Mouse (Mus musculus) heart, postnatal 10 days (tissue): ENCODE results near the gene Vmn2r94. TPM values are rescaled to one million over a fixed set of nuclear protein-coding genes. Genes with fewer than 3 reads are reported as not detected.

ENCODE experiments used
- DNase-seq, 2 experiments: peaks; one replicate each; pipeline ENCODE4 v3.0.0; 2021
- intact Hi-C: fragments of 180-260 bp; cut with DNase I; formaldehyde crosslinking; loops from one replicate; pipeline ENCODE4 v1.15.1; 2025
- total RNA-seq, 2 experiments: library from RNA; stranded (reverse); gene quantifications; 2 replicates each; pipeline ENCODE4 v1.2.3; 2021

The Vmn2r94 gene
- not detected for total RNA-seq

DNA sequence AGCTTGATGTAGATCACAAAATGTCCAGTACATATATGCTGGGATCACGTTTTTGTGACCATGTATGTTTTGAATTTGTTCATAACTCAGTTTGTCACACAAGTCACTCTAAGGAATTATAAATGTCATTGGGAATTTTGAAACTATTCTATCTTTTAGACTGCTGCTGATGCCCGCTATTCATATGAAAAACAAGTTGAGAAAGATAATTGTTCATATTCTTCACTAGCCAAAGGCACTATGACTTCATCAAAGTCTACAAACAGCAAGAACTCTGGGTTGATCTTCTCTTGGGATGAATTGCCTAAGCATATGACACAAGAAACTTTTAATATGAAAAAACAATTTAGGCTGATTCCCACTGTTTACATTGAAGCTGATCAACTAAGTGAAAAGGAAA lies at the start of gene Vmn2r94:
Gene Vmn2r94, minus strand, starts transcription at position 101 of the 400 bp plus-strand sequence.
- DNase-seq: no peak
- intact Hi-C loops: no loop called here

DNA sequence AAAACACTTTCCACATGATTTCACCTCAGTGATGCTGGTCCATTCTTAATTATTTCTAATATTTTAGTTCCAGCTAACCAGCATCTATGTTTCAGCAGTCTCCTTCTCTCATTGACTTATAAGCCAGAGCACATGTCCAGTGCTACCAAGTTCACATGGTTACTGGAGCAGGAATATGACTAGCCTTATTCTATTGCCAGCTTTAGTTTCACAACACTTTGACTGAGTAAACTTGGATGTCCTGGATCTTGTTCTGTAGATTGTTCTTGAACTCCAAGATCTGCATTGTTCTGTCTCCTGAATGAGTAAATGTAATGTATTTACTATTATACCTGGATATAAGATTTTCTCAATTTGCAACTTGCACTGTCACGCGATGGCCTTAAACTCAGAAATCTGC lies 45.5 kb upstream of the Vmn2r94 start:
- intact Hi-C loops: no loop called here
- DNase-seq: no peak

DNA sequence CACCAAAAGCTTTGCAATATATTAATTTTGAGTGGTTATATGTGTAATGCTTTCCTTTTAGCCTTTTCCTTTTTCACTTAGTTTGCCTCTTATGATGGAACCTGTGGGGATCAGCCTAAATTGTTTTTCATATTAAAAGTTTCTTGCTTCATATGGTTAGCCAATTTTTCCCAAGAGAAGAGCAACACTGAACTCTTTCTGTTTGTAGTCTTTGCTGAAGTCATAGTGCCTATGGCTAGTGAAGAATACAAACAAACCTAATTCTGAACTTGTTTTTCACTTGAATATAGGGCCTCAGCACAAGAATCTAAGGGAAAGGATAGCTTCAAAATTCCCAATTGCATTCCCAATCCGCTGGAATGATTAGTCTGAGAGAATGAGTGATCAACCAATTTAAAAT lies 20.2 kb upstream of the Vmn2r94 start, which contains the start of gene Vmn2r93:
Gene Vmn2r93, plus strand, starts transcription at position 301 of the 400 bp plus-strand sequence.
- DNase-seq: no peak
- intact Hi-C loops: no loop called here

DNA sequence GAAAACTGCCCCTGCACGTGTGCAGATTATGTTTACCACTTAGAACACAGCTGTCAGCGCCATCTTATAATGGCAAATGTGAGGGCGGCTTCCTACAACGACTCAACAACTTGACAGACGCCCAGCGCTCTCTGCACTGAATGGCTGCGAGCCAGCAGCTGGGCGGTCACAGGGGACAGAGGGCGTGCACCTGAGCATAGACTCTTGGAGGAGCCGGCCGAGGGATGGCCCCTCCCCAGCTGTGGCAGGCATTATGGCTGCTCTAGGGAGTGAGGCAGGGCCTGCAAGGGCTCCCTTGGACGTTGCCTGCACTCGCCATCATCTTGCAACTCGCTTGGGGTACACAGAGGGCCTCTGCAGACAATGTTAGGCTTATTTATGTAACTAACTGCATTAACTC lies 40.6 kb downstream of the Vmn2r94 start:
- intact Hi-C loops: no loop called here
- no peak for DNase-seq

DNA sequence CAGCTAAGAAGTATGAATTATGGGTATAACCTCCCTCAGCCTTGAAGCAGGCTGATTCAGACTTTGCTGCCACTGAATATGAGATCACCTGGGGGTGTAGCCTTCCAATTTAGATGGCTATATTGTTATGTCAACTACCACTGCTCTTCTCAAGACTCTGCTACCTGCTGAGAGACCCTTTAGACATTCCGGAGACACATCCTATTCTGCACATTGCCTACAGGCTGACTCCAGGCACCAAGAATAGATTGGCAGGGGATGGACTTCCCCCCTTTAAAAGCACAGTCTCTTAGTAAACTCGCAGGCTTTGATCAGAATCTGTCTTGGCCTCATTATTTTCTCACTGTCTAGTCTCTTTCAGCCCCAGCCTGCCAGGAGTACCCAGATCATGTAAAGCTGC lies 45.6 kb downstream of the Vmn2r94 start:
- intact Hi-C loops: no loop called here
- DNase-seq: no peak

DNA sequence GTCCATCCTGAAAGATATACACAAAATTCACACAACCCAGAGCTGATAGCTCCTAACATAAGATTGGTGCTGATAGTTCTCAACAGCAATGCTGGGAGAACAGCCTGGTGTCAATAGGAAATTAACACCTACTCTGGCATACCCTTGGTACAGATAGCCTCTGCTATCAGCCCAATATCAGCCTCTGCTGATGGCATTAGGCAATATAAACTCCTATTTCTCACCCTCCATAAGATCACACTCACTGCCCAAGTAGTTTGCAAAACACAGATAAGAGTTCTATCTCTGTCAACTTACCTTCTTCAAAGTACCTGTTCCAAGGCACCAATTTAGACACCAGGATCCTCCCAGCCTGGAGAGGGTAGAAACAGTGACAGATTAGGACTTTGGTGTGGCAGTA lies 56.3 kb downstream of the Vmn2r94 start:
- no peak for DNase-seq

More for the DNA sequence above, 56.3 kb downstream of the Vmn2r94 start:
- intact Hi-C loops: no loop called here

Other genes starting within 250 kb of the Vmn2r94 start
- gene Vmn2r124, start 228.3 kb downstream of the Vmn2r94 start, total RNA-seq: not detected
- gene Vmn2r91, start 192.7 kb downstream of the Vmn2r94 start, total RNA-seq: not detected
- not detected for gene Vmn2r92, start 125.9 kb downstream of the Vmn2r94 start, total RNA-seq
- not detected for gene Vmn2r93, start 20.3 kb upstream of the Vmn2r94 start, total RNA-seq
- not detected for gene Vmn2r95, start 146.3 kb upstream of the Vmn2r94 start, total RNA-seq